Mouse (Mus musculus) midbrain, embryonic 13.5 days (tissue): ENCODE measurements around the gene Gm36028. TPM values are rescaled to one million over a fixed set of nuclear protein-coding genes. Genes with fewer than 3 reads are reported as not detected.

Source experiments
- ATAC-seq: fragments of 200-750 bp; cut with Nextera tagmentation; 2 replicates; pipeline ENCODE4 v1.8.0; 2017; ENCODE audit warnings: mild to moderate bottlenecking, moderate TSS enrichment, moderate library complexity
- H3K27ac ChIP-seq: fragments of 300-500 bp; sonication (generic); 2 replicates; pipeline ENCODE4 v1.5.1; 2015; ENCODE audit warnings: inconsistent platforms, mild to moderate bottlenecking, moderate library complexity
- H3K27me3 ChIP-seq: fragments of 300-500 bp; sonication (generic); 2 replicates; pipeline ENCODE4 v1.6.1; 2015; ENCODE audit warnings: mild to moderate bottlenecking, inconsistent platforms
- H3K36me3 ChIP-seq: fragments of 300-500 bp; sonication (generic); 2 replicates; pipeline ENCODE4 v1.6.1; 2015; ENCODE audit warnings: mild to moderate bottlenecking, inconsistent platforms
- H3K4me1 ChIP-seq: fragments of 300-500 bp; sonication (generic); replicated peaks from 2 replicates; pipeline ENCODE4 v1.6.1; 2015; ENCODE audit warnings: inconsistent platforms
- H3K4me2 ChIP-seq: fragments of 300-500 bp; sonication (generic); replicated peaks from 2 replicates; pipeline ENCODE4 v1.6.1; 2015; ENCODE audit warnings: moderate library complexity, mild to moderate bottlenecking, inconsistent platforms
- H3K4me3 ChIP-seq: fragments of 300-500 bp; sonication (generic); replicated peaks from 2 replicates; pipeline ENCODE4 v1.5.1; 2015; ENCODE audit warnings: mild to moderate bottlenecking, inconsistent platforms
- H3K9ac ChIP-seq: fragments of 300-500 bp; sonication (generic); replicated peaks from 2 replicates; pipeline ENCODE4 v1.6.1; 2015; ENCODE audit warnings: mild to moderate bottlenecking, inconsistent platforms
- H3K9me3 ChIP-seq: fragments of 300-500 bp; sonication (generic); 2 replicates; pipeline ENCODE4 v1.6.1; 2016; ENCODE audit warnings: mild to moderate bottlenecking, inconsistent platforms
- WGBS: fragments of 180-500 bp; shearing (Covaris S2); methylation state at CpG from one replicate; pipeline ENCODE4 v1.1.7; 2015; 5-methylcytosine and 5-hydroxymethylcytosine counted together
- polyA plus RNA-seq: library from polyadenylated mRNA; unstranded; fragments of >200 nt; fragmentation: Nextera tagmentation; extraction: Ambion mirVana; gene quantifications from 2 replicates; pipeline ENCODE4 v1.2.1, GENCODE M21; 2015

The Gm36028 gene
- 0.19 and 0.24 TPM in 2 replicates for polyA plus RNA-seq

DNA sequence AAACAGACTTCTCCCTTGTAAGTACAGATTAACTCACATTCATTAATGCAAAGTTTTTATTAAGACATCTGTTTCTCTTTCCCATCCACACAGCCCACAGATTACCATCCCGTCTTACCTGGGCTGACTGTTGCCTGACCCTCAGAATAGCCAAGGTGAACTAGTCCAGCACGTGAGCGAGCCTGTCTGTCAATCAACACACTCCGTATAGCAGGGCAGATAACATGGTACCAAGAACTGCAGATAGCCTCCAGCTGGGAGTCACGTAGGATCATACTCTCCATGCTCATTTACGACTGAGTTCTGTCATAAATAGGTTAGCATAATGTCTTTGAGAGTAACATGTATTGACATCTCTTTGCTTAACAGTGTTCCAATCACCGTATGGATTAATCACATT, at the start of gene Gm36028:
Gm36028 (minus strand) TSS at position 118 of the 400 bp plus-strand sequence.
- Histone ChIP-seq H3K4me2 (no peak within 1 kb of the TSS), H3K4me1 (no peaks in the 10 kb centered on the region), H3K36me3 (no peaks in the 10 kb centered on the region), H3K4me3 (no peak within 1 kb of the TSS), H3K27ac (no peak within 1 kb of the TSS), H3K9ac (no peak within 1 kb of the TSS), H3K27me3 (no peaks in the 10 kb centered on the region), H3K9me3 (no peaks in the 10 kb centered on the region)
- 86% methylated on average over 7 of the region's 7 CpGs for WGBS
- ATAC-seq = no peak

DNA sequence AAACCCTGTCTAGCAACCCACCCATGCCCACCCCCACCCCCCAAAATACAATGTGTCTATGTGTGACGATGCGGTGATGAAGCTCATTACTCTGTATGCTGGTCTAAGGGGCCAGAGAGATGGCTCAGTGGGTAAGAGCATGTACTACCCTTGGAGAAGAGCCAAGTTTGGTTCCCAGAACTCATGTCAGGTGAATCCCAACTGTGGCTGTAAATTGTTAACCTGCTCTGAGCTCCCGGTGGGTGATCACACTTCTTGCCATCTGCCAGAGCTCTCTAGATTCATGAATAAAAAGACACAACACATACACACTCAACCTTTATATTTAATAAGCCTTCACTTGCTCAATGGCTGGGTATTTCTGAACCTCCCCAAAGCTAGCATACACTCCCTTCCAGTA, 45.5 kb upstream of the Gm36028 start:
- no peak overlapping the region for H3K4me3 ChIP-seq
- no peaks in the 10 kb centered on the region for H3K4me1 ChIP-seq
- 97% methylated on average over 3 of the region's 3 CpGs for WGBS
- no peak overlapping the region for H3K27ac ChIP-seq
- H3K9ac ChIP-seq = no peak overlapping the region
- ATAC-seq = no peak
- H3K4me2 ChIP-seq = no peak overlapping the region
- no peaks in the 10 kb centered on the region for H3K9me3 ChIP-seq
- no peaks in the 10 kb centered on the region for H3K36me3 ChIP-seq
- H3K27me3 ChIP-seq = no peaks in the 10 kb centered on the region

DNA sequence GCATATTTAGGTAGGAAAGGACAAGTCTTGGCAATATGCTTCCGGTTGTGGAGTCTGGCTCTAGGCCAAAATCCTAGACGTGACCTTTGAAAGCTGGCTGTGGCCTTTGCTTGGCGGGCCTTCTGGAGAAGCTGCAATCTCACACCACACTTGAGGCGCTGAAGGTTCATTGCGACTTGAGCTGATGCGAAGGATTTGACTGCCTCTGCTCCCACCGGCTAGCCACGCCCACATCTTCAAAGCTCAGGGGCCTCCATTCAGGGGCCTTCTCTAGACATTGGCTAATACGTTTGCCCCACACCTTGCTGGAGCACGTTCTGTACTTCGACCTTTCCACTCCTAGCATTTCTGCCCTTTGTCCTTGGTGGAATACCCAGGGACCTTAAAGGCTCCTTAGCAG, 40.4 kb upstream of the Gm36028 start:
- Histone ChIP-seq H3K27me3 (no peaks in the 10 kb centered on the region), H3K9ac (no peak overlapping the region), H3K4me3 (no peak overlapping the region), H3K36me3 (no peaks in the 10 kb centered on the region), H3K4me2 (no peak overlapping the region), H3K9me3 (no peaks in the 10 kb centered on the region), H3K27ac (no peak overlapping the region), H3K4me1 (0 out of 2 replicates have a peak, but pooled peaks cover 3% of the 10 kb centered on the region)
- no peak for ATAC-seq
- 45% methylated on average over 11 of the region's 11 CpGs for WGBS

DNA sequence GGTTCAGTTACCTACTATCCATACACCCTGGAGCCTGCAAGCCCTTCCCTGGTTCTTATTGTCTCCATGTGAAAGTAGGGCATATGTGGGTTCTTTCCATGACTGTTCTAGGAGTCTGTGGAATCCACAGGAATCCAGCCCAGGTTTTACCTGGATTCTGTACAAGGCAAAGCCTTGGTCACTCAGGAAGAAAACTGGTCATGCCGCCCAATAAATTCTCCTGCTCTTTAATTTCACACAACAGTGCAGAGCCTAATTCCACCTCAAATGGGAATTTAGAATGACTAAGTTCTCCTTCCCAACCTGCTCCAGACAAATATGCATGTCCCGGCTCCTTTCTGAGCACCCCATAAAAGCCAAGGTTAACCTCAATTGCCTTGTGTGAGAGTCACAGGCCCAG, 38.4 kb upstream of the Gm36028 start:
- Histone ChIP-seq H3K9ac (no peak overlapping the region), H3K4me2 (no peak overlapping the region), H3K9me3 (no peaks in the 10 kb centered on the region), H3K36me3 (no peaks in the 10 kb centered on the region), H3K4me1 (0 out of 2 replicates have a peak, but pooled peaks cover 3% of the 10 kb centered on the region), H3K4me3 (no peak overlapping the region), H3K27me3 (no peaks in the 10 kb centered on the region), H3K27ac (no peak overlapping the region)
- WGBS = 38% methylated on average over 2 of the region's 2 CpGs
- no peak for ATAC-seq

DNA sequence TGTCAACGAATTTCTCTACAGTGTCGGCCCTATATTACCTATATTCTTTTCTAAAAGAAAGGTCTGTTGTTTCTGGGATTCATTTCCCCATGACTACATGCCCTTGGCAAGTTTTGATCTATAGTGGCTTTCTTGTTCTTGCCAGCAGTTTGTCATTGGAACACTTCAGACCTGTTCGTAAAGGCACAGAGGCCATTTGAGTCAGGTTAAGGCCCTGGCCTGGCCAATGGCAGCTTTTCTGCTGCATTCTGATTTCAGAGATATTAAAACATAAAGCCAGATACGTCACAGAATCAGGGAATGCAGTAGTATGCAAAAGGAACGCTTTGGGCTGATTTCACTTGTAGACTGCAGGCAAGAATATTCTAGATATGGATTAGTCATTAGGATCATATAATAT, 37.8 kb upstream of the Gm36028 start:
- Histone ChIP-seq H3K36me3 (no peaks in the 10 kb centered on the region), H3K27ac (no peak overlapping the region), H3K9ac (no peak overlapping the region), H3K4me2 (no peak overlapping the region), H3K27me3 (no peaks in the 10 kb centered on the region), H3K4me3 (no peak overlapping the region), H3K9me3 (no peaks in the 10 kb centered on the region), H3K4me1 (peaks cover 5% of the 10 kb centered on the region; the same call in 1 of the 2 replicates)
- 93% methylated on average over 5 of the region's 5 CpGs for WGBS
- no peak for ATAC-seq

DNA sequence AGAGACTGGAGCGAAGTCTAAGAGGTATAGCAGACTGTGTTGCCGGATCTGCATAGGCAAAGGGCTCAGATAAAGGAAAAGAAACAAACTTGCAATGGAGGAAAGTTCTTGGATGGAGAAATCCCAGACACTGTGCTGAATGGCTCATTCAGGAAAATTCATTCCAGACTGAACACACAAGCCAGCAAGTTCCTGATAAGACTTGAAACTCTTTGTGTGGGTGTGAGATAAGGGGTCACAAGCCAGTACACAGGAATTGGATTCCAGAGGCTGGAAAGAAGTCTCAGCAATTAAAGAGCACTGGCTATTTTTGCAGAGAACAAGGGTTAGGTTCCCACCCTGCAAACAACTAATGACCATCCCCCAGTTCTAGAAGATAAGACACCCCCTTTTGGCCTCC, 33.0 kb upstream of the Gm36028 start:
- Histone ChIP-seq H3K4me2 (no peak overlapping the region), H3K9ac (no peak overlapping the region), H3K4me3 (no peak overlapping the region), H3K9me3 (no peaks in the 10 kb centered on the region), H3K4me1 (peaks cover 20% of the 10 kb centered on the region), H3K27me3 (no peaks in the 10 kb centered on the region), H3K36me3 (peaks cover 4% of the 10 kb centered on the region; the same call in 1 of the 2 replicates), H3K27ac (no peak overlapping the region)
- 86% methylated on average over 2 of the region's 2 CpGs for WGBS
- no peak for ATAC-seq

DNA sequence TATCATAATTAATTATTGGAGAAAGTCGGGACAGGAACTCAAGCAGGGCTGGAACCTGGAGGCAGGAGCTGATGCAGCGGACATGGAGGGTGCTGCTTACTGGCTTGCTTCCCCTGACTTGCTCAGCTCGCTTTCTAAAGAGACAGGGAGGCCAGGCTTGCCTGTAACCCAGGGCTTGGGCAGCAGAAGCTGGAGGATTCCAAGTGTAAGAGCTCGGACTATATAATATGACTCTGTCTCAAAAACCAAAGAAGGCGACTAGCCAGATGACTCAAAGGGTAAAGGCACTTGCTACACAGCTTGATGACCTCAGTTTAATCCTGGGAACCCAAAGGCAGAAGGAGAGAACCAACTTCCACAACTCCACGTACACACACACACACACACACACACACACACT, 32.4 kb upstream of the Gm36028 start:
- Histone ChIP-seq H3K4me2 (no peak overlapping the region), H3K36me3 (peaks cover 6% of the 10 kb centered on the region; the same call in 1 of the 2 replicates), H3K27ac (peak overlapping the region; percentile 15; the same call in 1 of the 2 replicates), H3K4me1 (peaks cover 20% of the 10 kb centered on the region), H3K27me3 (no peaks in the 10 kb centered on the region), H3K4me3 (no peak overlapping the region), H3K9ac (no peak overlapping the region), H3K9me3 (no peaks in the 10 kb centered on the region)
- ATAC-seq = no peak
- WGBS = 75% methylated on average over 6 of the region's 6 CpGs

DNA sequence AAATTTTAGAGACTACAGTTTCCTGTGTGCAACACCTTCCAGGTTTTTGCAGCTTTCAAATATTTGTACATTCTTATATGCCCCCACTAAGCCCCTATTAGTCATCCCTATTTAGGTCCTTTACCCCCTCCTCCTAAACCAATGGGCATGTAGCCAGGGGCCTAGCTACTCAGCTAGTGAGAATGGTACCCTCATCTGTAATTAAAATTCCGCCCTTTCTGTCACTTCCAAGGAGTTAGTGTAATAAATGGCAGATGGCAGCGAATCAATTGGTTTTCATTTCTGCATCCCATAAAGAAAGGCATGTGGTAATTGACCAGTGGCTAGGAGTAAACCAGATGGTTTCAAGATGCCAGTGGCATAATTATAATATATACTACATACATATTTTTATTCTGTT, 31.7 kb upstream of the Gm36028 start:
- Histone ChIP-seq H3K9ac (no peak overlapping the region), H3K4me2 (no peak overlapping the region), H3K4me3 (no peak overlapping the region), H3K36me3 (peaks cover 6% of the 10 kb centered on the region; the same call in 1 of the 2 replicates), H3K9me3 (no peaks in the 10 kb centered on the region), H3K27me3 (no peaks in the 10 kb centered on the region), H3K4me1 (peaks cover 20% of the 10 kb centered on the region), H3K27ac (0 out of 2 replicates have a peak overlapping the region, but pooled peaks have one; percentile 15)
- ATAC-seq = 0 out of 2 replicates have a peak, but pooled peaks have one; percentile 66
- 26% methylated on average over 2 of the region's 2 CpGs for WGBS

DNA sequence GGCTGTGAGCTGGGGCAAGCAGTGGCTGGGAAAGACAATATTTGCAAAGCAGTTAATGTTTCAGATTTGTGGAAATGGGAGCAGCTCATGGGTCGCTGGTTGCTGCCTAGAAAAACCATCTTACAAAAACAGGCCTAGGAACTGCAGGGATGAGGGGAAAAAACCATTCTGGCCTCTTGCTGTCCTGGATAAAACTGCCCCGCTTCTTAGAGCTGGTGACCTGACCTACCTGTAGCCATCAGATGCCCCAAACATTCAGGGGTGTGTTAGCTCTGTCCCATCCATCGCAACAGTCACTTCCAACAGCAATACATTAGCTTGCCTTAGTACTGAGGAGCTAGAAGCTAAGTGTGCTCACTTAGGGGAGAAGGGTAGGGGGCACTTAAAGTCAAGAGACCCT, 28.0 kb upstream of the Gm36028 start:
- H3K4me3 ChIP-seq = no peak overlapping the region
- no peak for ATAC-seq
- H3K27ac ChIP-seq = no peak overlapping the region
- no peak overlapping the region for H3K4me2 ChIP-seq
- H3K36me3 ChIP-seq = peaks cover 10% of the 10 kb centered on the region
- peaks cover 20% of the 10 kb centered on the region for H3K4me1 ChIP-seq
- 91% methylated on average over 3 of the region's 3 CpGs for WGBS
- H3K9me3 ChIP-seq = no peaks in the 10 kb centered on the region
- H3K27me3 ChIP-seq = no peaks in the 10 kb centered on the region
- H3K9ac ChIP-seq = no peak overlapping the region

DNA sequence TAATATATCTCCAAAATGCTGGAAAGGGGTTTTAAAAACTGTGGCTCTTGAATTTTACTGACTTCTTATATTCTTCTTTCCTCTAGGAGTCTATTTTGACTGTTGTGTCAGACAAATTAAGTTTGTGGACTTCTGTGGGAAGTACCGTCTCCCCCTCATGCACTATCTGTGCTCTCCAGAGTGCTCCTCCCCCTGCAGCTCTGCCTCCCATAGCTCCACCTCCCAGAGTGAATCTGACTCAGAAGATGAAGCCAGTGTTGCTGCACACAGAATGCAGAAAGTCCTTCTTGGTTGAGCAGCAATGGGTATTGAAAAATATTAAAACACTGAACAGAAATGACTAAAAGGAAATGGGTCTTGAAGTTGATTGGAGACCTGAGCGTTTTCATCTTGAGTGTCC, 20.2 kb upstream of the Gm36028 start:
- Histone ChIP-seq H3K4me3 (no peak overlapping the region), H3K27ac (no peak overlapping the region), H3K36me3 (peaks cover 66% of the 10 kb centered on the region), H3K27me3 (no peaks in the 10 kb centered on the region), H3K9me3 (no peaks in the 10 kb centered on the region), H3K4me1 (peaks cover 5% of the 10 kb centered on the region), H3K4me2 (no peak overlapping the region), H3K9ac (no peak overlapping the region)
- 84% methylated on average over 2 of the region's 2 CpGs for WGBS
- no peak for ATAC-seq

DNA sequence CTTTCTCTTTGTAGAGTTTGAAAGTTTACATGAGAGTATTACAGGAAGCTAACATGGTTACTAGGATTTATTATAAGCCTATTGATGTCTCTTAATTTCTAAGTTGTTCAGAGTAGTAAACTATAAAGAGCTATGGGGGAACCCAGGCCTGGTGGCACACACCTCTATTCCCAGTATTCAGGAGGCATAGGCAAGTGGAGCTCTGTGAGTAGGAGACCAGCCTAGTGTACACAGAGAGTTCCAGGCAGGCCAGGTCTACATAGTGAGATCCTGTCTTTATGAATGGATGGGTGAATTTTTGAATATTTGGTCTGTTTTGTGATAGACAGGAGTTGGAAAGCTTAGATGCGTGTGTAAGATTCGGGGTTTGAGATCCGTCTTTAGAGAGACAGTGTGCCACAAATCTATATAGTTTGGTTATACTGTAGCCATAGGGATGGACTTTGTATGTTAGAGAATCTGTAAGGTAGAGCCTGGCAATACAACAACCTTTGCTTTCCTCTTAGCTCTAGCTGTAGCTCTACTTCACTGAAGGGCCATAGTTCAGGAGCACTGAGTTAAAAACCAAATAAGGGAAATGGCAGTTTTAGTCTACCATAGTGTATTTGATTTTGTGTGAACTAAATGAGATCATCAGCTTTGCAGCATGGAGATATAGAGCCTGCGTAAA, 18.9 kb upstream of the Gm36028 start:
- Histone ChIP-seq H3K4me2 (no peak overlapping the region), H3K36me3 (peaks cover 66% of the 10 kb centered on the region), H3K9ac (no peak overlapping the region), H3K27me3 (no peaks in the 10 kb centered on the region), H3K4me3 (no peak overlapping the region), H3K27ac (no peak overlapping the region), H3K4me1 (peaks cover 6% of the 10 kb centered on the region), H3K9me3 (no peaks in the 10 kb centered on the region)
- 95% methylated on average over 4 of the region's 4 CpGs for WGBS
- no peak for ATAC-seq

DNA sequence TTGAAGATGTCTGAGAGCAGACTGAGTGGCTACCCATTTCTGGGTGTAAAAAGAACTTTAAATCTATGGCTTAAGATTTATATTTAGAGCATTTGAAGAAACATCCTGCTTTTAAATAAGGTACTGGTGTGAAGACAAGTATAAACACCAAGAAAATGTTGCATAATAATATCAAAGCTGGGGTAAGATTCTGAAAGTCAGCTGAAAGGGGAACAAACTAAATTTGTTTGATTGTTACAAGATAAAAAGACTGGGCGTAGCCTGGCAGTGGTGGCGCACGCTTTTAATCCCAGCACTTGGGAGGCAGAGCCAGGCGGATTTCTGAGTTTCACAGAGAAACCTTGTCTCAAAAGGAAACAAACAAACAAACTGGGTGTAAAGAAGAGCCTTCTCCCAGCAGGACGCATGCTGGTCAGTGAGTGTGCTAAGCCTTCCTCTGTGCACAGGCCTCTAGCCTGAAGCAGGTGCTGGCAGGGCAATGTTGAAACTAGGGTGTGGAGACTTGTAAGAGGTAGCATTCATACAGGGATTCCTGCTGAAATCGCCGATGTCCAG, 18.1 kb upstream of the Gm36028 start:
- Histone ChIP-seq H3K4me2 (no peak overlapping the region), H3K36me3 (peaks cover 63% of the 10 kb centered on the region), H3K9ac (no peak overlapping the region), H3K27ac (no peak overlapping the region), H3K9me3 (no peaks in the 10 kb centered on the region), H3K4me1 (peaks cover 9% of the 10 kb centered on the region), H3K4me3 (no peak overlapping the region), H3K27me3 (no peaks in the 10 kb centered on the region)
- no peak for ATAC-seq
- 90% methylated on average over 7 of the region's 7 CpGs for WGBS
